Mouse (Mus musculus): ENCODE data around the gene Col11a2. TPM values are rescaled to one million over a fixed set of nuclear protein-coding genes. Genes with fewer than 3 reads are reported as not detected.

Col11a2 gene
- polyA plus RNA-seq, 2 experiments = 0.06 to 0.55 TPM

GRCm38 (mm10) chr17:34023678-34024077 lies 15.6 kb upstream of the Col11a2 start:
- Histone ChIP-seq H3K4me2 (ENCODE audit: low read depth) (peak overlapping the region; percentile 74), H3K9me3 (ENCODE audit: control insufficient read depth, low read length) (no peaks in the 10 kb centered on the region; the same call in 1 of the 2 replicates), H3K27ac (no peak overlapping the region), H3K36me3 (replicated peaks; ENCODE audit: control insufficient read depth, insufficient read depth, low read depth) (peaks cover 4% of the 10 kb centered on the region), H3K27me3 (ENCODE audit: control insufficient read depth, insufficient read depth, low read length) (no peaks in the 10 kb centered on the region), H3K4me3 (ENCODE audit: insufficient read depth in 1 of 2, low read depth in 2 of 2, low read length in 2 of 2) (peak overlapping the region; percentile 69 to 81), H3K9ac (replicated peaks) (peak overlapping the region; percentile 88), H3K4me1 (replicated peaks; ENCODE audit: control insufficient read depth in 2 of 2, insufficient read depth in 2 of 2, low read length in 1 of 2) (peaks cover 4 to 14% of the 10 kb centered on the region in 2 experiments)
- TF ChIP-seq CTCF (IDR thresholded peaks at IDR 0.05; ENCODE audit: low read depth) (no peak), EP300 (IDR thresholded peaks at IDR 0.05; ENCODE audit: low read depth) (no peak)
- ATAC-seq (ENCODE audit: insufficient read depth) = no peak
- DNase-seq (ENCODE audit: low read depth in 3 of 3, low spot score in 3 of 3) = no peak
- 70% methylated on average over 9 of the region's 9 CpGs for WGBS (ENCODE audit: insufficient replicate concordance)

GRCm38 (mm10) chr17:34024317-34024821 lies 14.9 kb upstream of the Col11a2 start, which contains the start of gene Ring1:
Ring1 (minus strand) TSS chr17:34024680.
- no peaks in the 10 kb centered on the region for H3K9me3 ChIP-seq (ENCODE audit: control insufficient read depth, low read length)
- peak within 1 kb of the TSS; percentile 26 for H3K27ac ChIP-seq
- H3K4me3 ChIP-seq (ENCODE audit: insufficient read depth in 1 of 2, low read depth in 2 of 2, low read length in 2 of 2) = peak within 1 kb of the TSS; percentile 69 to 81
- WGBS (ENCODE audit: insufficient replicate concordance) = 0% methylated on average over 28 of the region's 58 CpGs
- no peak for TF ChIP-seq EP300 (IDR thresholded peaks at IDR 0.05; ENCODE audit: low read depth)
- no peak for TF ChIP-seq CTCF (IDR thresholded peaks at IDR 0.05; ENCODE audit: low read depth)
- H3K9ac ChIP-seq (replicated peaks) = peak within 1 kb of the TSS; percentile 88
- DNase-seq (ENCODE audit: low read depth in 3 of 3, low spot score in 3 of 3) (no peak), ATAC-seq (ENCODE audit: insufficient read depth) (peak; percentile 48)
- H3K27me3 ChIP-seq (ENCODE audit: control insufficient read depth, insufficient read depth, low read length) = no peaks in the 10 kb centered on the region
- H3K4me2 ChIP-seq (ENCODE audit: low read depth) = peak within 1 kb of the TSS; percentile 74
- H3K36me3 ChIP-seq (replicated peaks; ENCODE audit: control insufficient read depth, insufficient read depth, low read depth) = peaks cover 6% of the 10 kb centered on the region
- H3K4me1 ChIP-seq (replicated peaks; ENCODE audit: control insufficient read depth in 2 of 2, insufficient read depth in 2 of 2, low read length in 1 of 2) = peaks cover 4 to 14% of the 10 kb centered on the region in 2 experiments

GRCm38 (mm10) chr17:34024861-34025755 lies 14.1 kb upstream of the Col11a2 start:
- WGBS (ENCODE audit: insufficient replicate concordance) = 1% methylated on average over 53 of the region's 57 CpGs
- Histone ChIP-seq H3K9me3 (ENCODE audit: control insufficient read depth, low read length) (no peaks in the 10 kb centered on the region), H3K27ac (peak overlapping the region; percentile 26), H3K4me3 (ENCODE audit: insufficient read depth in 1 of 2, low read depth in 2 of 2, low read length in 2 of 2) (peak overlapping the region; percentile 69 to 81), H3K9ac (replicated peaks) (peak overlapping the region; percentile 88), H3K4me1 (replicated peaks; ENCODE audit: control insufficient read depth in 2 of 2, insufficient read depth in 2 of 2, low read length in 1 of 2) (peaks cover 8 to 18% of the 10 kb centered on the region in 2 experiments), H3K36me3 (replicated peaks; ENCODE audit: control insufficient read depth, insufficient read depth, low read depth) (peaks cover 11% of the 10 kb centered on the region), H3K4me2 (ENCODE audit: low read depth) (peak overlapping the region; percentile 74), H3K27me3 (ENCODE audit: control insufficient read depth, insufficient read depth, low read length) (no peaks in the 10 kb centered on the region)
- no peak for DNase-seq (ENCODE audit: low read depth in 3 of 3, low spot score in 3 of 3)
- ATAC-seq (ENCODE audit: insufficient read depth) = peak; percentile 9; the same call in 1 of the 2 replicates
- no peak for TF ChIP-seq CTCF (IDR thresholded peaks at IDR 0.05; ENCODE audit: low read depth)
- TF ChIP-seq EP300 (IDR thresholded peaks at IDR 0.05; ENCODE audit: low read depth) = no peak

- H3K36me3 ChIP-seq (replicated peaks; ENCODE audit: control insufficient read depth, insufficient read depth, low read depth) = peaks cover 11% of the 10 kb centered on the region
- H3K4me3 ChIP-seq (ENCODE audit: insufficient read depth in 1 of 2, low read depth in 2 of 2, low read length in 2 of 2) = no peak overlapping the region
- H3K4me2 ChIP-seq (ENCODE audit: low read depth) = peak overlapping the region; percentile 74
- WGBS (ENCODE audit: insufficient replicate concordance) = 59% methylated on average over 7 of the region's 7 CpGs
- TF ChIP-seq EP300 (IDR thresholded peaks at IDR 0.05; ENCODE audit: low read depth) (no peak), CTCF (IDR thresholded peaks at IDR 0.05; ENCODE audit: low read depth) (no peak)
- DNase-seq (ENCODE audit: low read depth in 3 of 3, low spot score in 3 of 3) (no peak), ATAC-seq (ENCODE audit: insufficient read depth) (no peak)
- H3K27me3 ChIP-seq (ENCODE audit: control insufficient read depth, insufficient read depth, low read length) = no peaks in the 10 kb centered on the region
- peaks cover 10 to 23% of the 10 kb centered on the region in 2 experiments for H3K4me1 ChIP-seq (replicated peaks; ENCODE audit: control insufficient read depth in 2 of 2, insufficient read depth in 2 of 2, low read length in 1 of 2)
- no peak overlapping the region for H3K27ac ChIP-seq
- H3K9me3 ChIP-seq (ENCODE audit: control insufficient read depth, low read length) = no peaks in the 10 kb centered on the region
- H3K9ac ChIP-seq (replicated peaks) = no peak overlapping the region
These were observed 13.5 kb upstream of the Col11a2 start for GRCm38 (mm10) chr17:34025756-34026151.

- no peak overlapping the region for H3K4me3 ChIP-seq (ENCODE audit: insufficient read depth in 1 of 2, low read depth in 2 of 2, low read length in 2 of 2)
- TF ChIP-seq EP300 (IDR thresholded peaks at IDR 0.05; ENCODE audit: low read depth) (no peak), CTCF (IDR thresholded peaks at IDR 0.05; ENCODE audit: low read depth) (no peak)
- H3K4me2 ChIP-seq (ENCODE audit: low read depth) = no peak overlapping the region
- no peaks in the 10 kb centered on the region for H3K9me3 ChIP-seq (ENCODE audit: control insufficient read depth, low read length)
- ATAC-seq (ENCODE audit: insufficient read depth) = no peak
- DNase-seq (ENCODE audit: low read depth in 3 of 3, low spot score in 3 of 3) = no peak
- peaks cover 11% of the 10 kb centered on the region for H3K36me3 ChIP-seq (replicated peaks; ENCODE audit: control insufficient read depth, insufficient read depth, low read depth)
- 42% methylated on average over 2 of the region's 2 CpGs for WGBS (ENCODE audit: insufficient replicate concordance)
- no peaks in the 10 kb centered on the region for H3K27me3 ChIP-seq (ENCODE audit: control insufficient read depth, insufficient read depth, low read length)
- no peak overlapping the region for H3K27ac ChIP-seq
- peaks cover 10 to 25% of the 10 kb centered on the region in 2 experiments for H3K4me1 ChIP-seq (replicated peaks; ENCODE audit: control insufficient read depth in 2 of 2, insufficient read depth in 2 of 2, low read length in 1 of 2)
- no peak overlapping the region for H3K9ac ChIP-seq (replicated peaks)
These were observed 13.0 kb upstream of the Col11a2 start for GRCm38 (mm10) chr17:34026221-34026620.

All from liver, embryonic 14.5 days (tissue).